Mouse (Mus musculus) ovary, adult 18-20 months (tissue): ENCODE measurements around the gene Fbxl17.

Experiments
- DNase-seq: peaks from one replicate; pipeline ENCODE4 v3.0.0; 2022; ENCODE audit warnings: low spot score, mixed read lengths

The Fbxl17 gene

DNA sequence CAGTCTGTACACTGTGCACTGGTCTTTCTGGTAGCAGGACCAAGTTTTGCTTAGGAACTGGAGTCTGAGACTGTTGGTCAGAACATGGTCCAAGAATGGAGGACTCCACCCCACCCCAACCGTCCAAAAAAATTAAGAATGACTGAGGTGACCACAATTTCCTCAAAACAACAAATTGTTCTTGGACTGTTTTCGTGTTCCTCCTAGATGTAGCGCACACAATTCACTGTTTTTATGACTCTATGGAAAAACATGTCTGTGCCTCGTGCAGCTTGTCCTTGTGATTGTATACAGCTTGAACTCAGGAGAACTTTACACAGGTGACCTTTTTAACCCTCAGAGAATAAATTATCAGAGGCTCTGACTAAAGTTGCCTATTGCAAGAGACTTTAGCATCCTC lies 220.7 kb downstream of the Fbxl17 start:
- no peak for DNase-seq

DNA sequence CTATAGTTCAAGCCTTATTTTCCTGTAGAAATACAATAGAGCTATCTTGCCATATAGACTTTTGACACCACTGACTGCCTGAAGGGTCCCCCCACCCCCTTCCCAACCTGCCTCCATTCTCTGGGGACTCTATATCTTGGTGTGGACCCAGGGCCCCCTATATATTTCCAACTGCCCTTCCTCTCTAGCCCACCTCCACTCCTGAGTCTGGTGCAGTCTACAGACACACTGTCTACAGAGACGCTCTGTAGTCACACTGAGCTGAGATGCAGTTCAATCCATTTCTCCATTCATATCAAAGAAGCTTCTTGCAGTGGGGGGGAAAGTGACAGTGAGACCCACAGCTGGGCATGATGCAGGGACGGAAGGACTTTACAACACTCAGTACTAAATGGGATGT lies 226.5 kb downstream of the Fbxl17 start:
- no peak for DNase-seq

DNA sequence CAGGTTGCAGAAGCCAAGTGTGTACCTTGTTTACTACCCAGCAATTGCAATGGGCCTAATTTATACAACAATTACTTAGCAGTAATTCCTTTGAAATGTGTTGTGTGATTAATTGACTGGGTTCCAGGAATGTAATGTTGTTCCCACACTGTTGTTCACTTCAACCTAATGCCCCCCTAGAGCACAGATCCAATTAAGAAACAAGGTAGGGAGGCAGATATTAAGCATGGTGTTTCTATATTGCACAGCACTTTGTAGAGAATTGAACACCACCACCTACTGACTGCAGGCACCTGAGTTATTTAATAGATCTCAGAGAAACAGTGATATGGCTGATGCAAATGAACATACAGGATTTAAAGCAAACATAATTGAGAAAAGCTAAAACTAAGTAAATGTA lies 226.9 kb downstream of the Fbxl17 start:
- DNase-seq, result no peak

DNA sequence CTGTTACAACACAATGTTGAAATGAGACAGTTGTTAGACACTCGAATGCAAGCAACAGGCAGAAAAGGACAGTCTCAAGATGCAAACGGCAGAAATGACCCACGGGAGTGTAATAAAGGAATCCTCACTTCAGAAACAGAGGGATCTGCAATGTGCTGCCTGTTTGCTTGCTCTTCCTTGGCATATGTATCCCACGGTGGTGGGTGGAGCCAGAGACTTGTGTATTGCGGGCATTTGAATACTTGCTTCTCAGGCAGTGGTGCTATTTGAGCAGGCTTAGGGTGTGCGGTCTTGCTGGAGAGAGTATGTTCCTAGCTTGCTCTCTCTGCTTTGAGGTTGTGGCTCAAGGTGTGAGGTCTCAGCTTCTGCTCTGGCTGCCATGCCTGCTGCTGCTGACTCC lies 228.8 kb downstream of the Fbxl17 start:
- no peak for DNase-seq

DNA sequence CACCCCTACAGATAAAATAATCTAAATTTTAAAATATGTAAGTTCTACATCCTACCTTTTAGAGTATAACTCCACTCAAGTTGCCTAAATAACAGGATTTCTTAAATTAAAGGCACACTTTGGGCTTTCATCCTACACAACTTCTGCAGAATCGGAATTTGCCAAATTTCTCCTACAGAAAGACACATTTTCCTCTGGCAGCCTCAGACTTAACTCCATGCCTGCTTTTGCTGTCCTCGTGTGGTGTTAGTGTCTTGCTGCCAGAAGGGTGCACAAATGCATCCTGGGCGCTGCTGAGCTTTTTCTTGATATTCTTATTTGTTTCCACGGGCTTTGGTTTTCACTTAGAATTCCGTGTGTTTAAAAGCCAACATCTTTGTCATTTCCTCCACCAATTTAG lies 229.3 kb downstream of the Fbxl17 start:
- no peak for DNase-seq

DNA sequence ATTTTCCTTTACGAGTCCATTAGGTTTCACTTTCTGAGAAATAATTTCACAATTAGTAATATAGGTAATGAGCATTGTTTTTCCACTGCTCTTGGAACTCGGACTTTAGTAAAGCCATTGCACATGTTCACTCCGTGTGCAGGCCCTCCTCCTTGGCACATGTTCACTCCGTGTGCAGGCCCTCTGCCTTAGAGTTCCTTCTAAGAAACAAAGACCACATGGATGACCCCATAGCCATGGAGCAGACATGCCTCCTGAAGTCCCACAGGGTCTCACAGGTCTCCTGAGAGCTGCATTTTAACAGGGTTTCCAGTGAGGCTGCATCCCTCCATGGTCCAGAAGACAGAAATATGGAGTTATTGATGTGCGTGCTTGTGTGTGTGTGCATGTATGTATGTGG lies 237.1 kb downstream of the Fbxl17 start:
- DNase-seq, result no peak

DNA sequence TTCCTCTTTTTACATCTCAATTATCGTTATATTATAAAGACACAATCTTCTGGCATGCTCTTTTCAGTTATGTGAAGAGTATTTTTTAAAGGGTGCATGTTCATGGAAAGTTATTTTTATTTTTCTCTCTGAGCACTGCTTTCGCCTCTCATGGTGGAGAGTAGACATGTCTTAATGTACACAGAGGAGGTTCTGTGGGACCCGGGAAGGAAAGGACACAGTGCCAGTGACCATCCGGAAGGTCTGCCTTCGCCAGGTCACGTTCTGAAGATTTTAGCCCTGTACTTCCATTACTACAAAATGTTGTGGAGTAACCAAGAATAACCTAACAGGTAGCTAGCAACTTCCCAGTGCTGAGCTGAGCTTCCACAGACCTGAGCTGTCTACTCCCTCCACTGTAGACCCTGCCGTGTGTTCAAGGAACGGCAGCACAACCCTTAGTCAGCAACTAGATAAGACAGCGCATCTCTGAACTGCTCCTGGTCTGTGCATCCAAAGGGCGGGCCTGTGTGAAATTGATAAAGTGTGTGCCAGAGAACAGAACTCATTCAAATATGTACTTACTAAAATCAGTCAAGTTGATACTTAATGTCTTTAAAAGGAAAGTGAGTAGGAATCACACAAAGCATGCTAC lies 238.2 kb downstream of the Fbxl17 start:
- no peak for DNase-seq

DNA sequence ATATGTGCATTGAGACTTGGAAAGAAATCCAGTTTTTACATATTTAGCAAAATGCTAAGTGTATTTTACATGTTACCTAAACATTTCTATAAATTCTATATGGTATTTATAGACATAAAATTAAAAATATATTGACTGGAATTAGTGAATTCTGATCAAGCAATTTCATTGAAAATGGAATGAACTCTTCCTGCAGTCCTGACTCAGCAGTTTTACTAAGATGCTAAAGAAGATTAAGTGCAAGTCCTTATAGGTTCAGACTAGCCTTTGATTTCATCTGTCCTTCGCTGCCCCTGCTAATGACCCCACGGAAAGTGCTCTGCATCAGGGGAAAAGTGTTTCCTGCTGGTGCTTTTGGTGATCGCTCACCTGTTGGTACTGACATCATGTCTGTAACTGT lies 240.7 kb downstream of the Fbxl17 start:
- no peak for DNase-seq

DNA sequence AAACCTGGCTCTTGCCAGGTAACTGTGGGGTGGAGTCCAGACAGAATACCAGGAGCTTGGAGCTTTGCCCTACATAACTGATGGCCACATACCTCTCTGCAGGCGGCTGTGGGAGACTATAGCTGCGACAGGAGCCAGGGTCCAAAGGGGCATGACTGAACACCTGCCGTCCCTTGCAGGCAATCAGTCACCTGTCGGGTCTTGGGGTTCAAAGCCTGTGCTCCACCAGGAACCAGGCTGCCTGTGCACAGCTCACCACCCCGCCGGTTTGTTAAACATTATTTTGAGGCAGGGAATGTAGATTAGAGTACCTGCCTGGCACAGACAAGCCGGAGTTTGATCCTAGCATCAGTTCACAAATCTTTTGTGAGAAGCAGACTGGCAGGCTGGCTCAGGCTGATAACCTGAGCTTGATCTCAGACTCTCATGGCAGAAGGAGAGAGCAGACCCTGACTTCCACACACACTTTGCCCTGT lies 253.6 kb downstream of the Fbxl17 start:
- no peak for DNase-seq

DNA sequence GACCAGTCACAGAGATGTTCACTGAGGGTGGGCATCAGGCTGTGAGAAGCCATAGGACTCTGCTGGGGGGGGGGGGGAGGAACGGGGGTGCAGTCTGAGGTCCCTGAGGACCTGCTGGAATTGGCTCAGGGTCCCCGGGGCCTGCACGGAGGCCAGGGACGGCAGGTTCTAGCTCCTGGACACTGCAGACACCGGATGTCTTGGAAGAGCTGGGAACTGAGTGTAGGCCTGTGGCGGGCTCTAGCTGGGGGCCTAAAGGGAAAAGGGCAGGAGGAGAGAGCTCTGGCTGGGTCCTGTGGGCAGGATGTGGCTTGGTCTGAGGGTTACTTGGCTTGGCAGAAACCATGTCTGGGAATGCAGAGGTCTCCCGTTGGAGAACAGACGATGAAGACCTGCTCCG lies 254.3 kb downstream of the Fbxl17 start:
- no peak for DNase-seq

DNA sequence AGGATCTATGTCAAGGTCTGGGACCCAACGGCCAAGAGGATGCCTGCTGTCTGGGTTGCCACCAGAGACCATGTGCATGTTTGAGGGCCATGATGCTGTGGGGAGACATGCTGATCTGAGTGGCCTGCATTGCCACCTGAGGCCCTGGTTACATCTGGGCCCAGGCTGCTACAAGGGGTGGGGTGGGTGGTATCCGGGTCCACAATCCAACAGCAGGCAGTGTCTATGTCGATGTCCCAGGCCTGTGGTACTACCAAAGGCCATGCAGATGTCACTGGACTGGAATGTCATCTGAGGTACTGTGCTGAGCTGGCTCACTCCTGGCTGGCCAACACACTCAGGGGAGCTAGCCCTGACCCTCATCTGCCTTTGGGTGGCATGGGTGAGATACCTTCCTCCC lies 257.1 kb downstream of the Fbxl17 start:
- DNase-seq, result no peak

DNA sequence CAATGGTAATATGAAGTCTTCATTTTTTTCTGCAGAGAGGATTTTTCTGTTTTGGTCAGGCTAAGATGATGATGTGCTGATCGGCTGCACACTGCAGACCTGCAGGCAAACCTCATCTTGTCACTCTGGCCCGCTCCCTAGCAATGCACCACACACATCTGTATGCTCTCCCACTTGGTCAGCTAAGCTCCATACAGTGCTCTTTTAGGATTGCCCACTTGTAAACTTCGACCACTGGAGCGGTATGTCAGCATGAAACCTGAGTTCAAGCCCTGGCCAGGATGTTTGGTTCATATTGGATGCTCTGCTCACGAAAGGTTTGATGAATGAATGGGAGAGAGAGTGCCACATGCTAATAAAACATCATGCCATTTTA lies 259.1 kb downstream of the Fbxl17 start:
- DNase-seq, result no peak

DNA sequence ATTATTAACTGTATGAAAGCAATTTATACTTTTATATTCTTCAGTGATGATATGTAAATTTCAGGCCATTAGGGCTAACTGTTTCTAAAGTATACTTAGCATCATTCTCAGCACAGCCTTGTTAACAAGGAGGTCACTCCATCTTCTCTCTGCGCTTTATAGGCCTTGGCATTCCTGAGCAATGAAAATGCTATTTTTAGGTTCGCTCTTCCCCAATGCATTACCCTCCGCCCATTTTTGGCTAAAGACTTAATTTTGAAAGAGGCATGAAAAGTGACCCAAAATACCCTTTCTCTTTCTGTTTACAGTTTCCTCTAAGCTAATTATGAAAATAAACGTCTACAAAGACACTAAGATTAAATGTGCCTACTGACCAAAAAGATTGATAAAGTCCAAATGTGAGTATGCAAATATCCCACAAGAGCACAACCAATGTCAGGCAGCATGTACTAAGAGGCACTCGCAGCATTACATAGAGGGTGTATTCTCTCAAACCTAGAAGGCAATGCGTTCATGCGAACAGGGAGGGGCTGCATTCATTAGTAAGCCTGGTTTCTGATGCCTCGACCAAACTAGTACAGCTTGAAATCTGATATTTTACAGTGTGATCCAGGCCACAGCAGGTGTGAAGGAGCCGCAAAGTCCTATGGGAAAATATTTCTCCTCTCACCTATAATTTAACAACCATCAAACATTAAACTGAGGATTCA lies 259.6 kb downstream of the Fbxl17 start:
- DNase-seq, result no peak

DNA sequence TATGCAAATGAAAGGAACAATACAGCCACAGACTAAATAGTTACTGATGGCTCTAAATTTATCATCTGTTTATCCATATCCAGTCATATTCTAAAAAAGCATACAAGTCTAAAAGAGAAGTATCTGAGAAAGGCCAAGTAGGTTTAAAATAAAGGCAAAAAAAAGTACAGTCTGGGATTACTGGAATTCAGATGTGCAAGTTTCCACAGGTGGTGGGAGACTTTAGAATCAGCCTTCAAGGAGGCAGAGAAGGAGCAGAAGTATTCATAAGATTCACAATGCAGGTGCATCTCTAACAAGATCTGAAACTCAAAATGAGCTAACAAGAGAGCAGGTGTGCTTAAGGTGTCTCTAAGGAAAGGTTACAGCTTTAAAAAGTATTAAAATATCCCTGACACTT lies 263.0 kb downstream of the Fbxl17 start:
- no peak for DNase-seq

DNA sequence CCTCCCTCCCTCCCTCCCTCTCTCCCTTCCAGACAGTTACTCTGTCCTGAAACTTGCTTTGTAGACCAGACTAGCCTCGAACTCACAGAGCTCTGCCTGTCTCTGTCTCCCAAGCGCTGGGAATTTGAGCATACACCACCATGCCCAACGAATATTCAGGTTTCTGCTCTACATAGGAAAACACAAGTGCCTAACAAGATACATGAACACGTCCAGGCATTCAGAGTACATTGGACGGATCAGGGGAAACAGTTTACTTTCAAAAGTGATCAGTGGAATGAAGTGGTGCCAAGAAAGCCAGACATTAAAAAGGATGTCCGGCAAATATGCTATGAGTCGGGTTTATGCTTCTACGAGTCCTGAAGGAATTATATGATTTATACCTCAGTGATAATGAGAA lies 263.6 kb downstream of the Fbxl17 start:
- no peak for DNase-seq

DNA sequence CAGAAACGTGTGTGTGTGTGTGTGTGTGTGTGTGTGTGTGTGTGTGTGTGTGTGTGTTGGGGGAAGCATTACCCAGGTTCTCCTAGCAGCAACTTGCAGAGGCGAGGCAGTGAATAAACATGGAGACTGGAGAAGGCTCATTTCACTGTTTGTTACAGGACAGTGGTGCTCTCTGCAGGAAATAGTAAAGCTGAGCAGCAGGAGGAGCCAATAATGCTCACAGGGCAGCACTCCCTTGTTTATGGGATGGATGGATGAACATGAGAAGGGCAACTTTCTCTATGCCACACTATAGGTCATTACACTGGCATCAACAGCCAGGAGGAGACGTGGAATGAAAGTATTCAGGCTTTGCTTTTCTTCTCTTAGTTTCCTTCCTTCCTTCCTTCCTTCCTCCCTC lies 264.0 kb downstream of the Fbxl17 start:
- no peak for DNase-seq

DNA sequence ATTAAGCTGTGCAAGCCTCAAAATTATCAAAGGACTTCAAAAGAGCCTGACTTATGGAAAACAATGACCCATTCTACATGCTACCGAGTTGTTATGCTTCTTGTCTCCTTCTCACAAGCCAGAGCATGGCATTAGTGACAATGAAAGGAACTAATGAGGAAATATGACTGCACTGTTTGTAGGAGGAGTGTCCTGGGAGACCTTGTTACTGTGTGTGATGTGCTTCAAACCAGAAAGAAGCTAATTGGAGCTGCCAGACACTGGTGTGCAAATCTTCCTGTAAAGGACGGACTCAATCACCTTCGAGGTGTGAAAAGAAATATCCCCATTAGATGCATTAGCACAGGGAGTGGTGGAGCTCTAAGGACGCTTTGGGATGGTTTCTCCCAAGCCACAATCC lies 270.7 kb downstream of the Fbxl17 start:
- no peak for DNase-seq

DNA sequence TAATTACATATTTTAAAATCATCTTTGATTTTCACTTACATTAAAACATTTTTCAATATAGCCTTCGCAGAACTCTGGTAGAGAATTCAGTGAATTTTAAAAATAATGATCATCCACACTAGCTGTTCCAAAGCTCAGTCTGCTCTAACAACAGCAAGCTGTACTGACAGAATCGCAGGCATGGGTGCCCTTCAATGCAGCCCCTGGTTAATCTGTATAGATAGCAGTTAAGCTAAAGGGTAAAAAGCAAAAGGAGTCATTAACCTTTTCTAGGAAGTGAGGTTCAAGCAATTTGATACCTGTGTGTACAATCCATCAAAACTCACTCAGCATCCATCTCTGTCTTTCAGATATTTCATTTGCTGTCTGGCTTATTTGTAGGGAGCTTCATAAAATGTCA lies 273.4 kb downstream of the Fbxl17 start:
- no peak for DNase-seq

DNA sequence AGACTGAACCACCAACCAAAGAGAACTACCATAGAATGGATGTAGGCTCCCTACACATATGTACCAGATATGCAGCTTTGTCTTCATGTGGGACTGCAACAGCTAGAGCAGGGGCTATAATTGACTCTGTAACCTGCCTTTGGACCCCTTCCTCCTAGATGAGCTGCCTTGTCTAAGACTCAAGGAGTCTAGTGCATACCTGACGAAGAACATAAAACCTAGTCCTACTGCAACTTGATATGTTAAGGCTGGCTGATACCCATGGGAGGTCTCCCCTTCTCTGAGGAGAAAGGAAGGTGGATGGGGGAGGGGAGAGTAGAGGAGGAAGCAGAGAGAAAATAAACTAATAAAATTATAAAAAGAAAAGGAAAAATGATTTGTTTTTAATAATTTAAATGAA lies 273.9 kb downstream of the Fbxl17 start:
- DNase-seq, result no peak

DNA sequence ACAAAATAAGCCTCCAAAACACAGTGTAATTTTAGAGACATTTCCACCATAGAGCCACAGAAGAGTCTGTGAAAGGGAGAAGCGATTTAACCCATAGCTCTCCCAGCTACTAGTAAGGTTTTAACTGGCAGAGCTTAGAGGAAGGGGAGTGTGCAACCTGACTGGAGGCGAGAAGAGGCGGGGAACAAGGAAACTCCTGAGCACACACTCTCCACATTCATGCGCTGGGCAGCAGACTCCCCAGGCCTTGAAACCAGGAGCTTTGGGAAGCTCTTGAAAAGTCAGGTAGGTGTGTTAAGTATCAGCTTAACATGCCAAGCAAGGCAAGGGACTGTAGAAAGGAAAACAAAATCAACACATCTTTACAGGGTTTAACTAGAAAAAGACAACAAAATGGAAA lies 276.1 kb downstream of the Fbxl17 start:
- no peak for DNase-seq

DNA sequence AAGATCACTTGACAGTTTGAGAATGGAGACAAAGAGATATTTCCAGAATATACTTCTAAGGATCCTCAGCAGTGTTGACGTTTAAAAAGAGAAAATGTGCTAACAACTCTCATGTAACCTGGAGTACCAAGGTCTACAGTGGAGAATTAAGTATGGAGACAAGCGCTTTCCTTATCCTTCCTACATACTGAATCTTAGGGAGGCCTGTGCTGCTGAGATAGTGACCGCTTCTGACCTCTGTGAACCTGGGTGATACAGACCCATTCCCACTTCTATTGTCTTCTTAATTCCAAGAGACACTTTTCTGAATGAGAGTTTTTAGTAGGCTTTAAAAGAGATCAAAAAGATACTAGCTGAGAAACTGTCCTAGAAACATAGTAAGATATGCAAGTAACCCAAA lies 278.2 kb downstream of the Fbxl17 start:
- DNase-seq, result no peak

DNA sequence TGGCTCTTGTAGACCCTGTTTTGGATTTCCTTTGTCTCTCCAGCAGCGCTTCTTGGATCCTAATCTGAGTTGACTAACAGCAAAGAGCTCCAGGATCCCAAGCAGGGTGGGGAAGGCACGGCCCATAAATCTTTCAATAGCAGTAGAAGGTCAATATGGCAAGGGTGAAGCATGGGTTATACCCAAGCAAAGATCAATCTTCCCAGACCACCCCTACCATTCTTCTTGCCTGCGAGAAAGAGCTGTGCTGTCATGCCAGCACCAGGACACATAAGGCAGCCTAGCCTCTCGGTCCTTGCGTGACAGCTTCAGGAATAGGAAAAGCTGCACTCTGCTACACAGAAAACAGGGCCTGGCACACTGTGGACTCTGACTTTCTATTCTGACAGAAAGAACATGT lies 279.0 kb downstream of the Fbxl17 start:
- no peak for DNase-seq

DNA sequence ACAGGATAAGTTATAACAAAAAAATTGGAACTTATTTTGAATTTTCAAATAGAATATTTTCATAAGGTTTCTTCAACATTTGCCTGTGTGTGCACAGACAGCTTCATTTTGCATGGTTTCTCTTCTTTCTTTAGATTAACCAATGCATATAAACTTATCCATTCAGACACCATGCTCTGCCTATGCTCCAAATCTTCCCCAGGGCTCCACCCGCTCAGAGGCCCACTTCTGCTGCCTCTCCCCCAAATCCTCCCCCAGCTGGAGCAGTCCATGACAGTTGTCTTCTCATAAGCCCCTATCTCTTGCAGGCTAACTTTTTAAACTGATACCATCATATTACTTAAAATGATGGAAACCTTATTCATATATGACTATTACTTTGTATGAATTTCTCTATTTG lies 282.8 kb downstream of the Fbxl17 start:
- no peak for DNase-seq

DNA sequence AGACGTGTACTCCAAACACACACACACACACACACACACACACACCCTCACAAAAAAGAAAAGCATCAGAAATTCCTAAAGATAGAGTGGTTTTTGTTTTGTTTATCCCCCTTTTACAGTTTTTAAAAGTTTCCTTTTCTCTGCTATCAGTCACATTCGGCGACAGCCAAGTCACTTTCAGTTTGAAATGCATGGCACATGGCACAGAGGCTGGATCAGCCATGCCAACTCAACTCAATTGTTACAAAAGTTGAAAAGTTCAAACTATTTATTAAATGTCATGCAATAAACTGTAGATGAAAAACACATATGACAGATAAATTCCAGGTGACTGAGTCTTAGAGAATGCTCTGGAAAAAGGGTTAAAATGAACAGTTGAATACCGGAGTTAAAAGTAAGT lies 287.8 kb downstream of the Fbxl17 start:
- DNase-seq, result no peak
